Mouse (Mus musculus) macrophage (primary cell): ENCODE data around the gene Naxe. TPM values are rescaled to one million over a fixed set of nuclear protein-coding genes. Genes with fewer than 3 reads are reported as not detected.

Source experiments
- H3K27ac ChIP-seq: fragments of 350-480 bp; formaldehyde crosslinking; 2 replicates; pipeline ENCODE4 v1.9.0; 2021
- H3K36me3 ChIP-seq: fragments of 350-480 bp; formaldehyde crosslinking; 2 replicates; pipeline ENCODE4 v1.9.0; 2021; ENCODE audit errors: inconsistent target
- H3K4me3 ChIP-seq: fragments of 350-480 bp; formaldehyde crosslinking; 2 replicates; pipeline ENCODE4 v1.9.0; 2021; ENCODE audit errors: inconsistent target
- H3K79me2 ChIP-seq: fragments of 350-480 bp; formaldehyde crosslinking; 2 replicates; pipeline ENCODE4 v1.9.0; 2021; ENCODE audit errors: inconsistent target
- WGBS: methylation state at CpG from one replicate; pipeline ENCODE4 v1.1.7; 2026; ENCODE audit warnings: inconsistent platforms; ENCODE audit not compliant: missing documents; 5-methylcytosine and 5-hydroxymethylcytosine counted together
- polyA plus RNA-seq: library from polyadenylated mRNA; stranded (reverse); fragments of 250-400 nt; gene quantifications from 3 replicates; pipeline ENCODE4 v1.2.4, GENCODE M21; 2018; ENCODE audit warnings: inconsistent platforms
- total RNA-seq, 78 experiments: library from RNA; depleted of rRNA; stranded (reverse); fragments of 250-400 nt; gene quantifications; 1 replicate in 9 of 78; 2 replicates in 24 of 78; 3 replicates in 43 of 78; 4 replicates in 2 of 78; pipeline ENCODE4 v1.2.4; 2018; ENCODE audit warnings: inconsistent platforms in 56 of 78

The Naxe gene
- total RNA-seq (2018; cell fraction: chromatin; rRNA removed): 10 to 100 TPM in 6 of 26 experiments, 1 to 10 TPM in 18, not detected in 2; 1.5 to 20.1 (median 7.7) TPM
- total RNA-seq (2018; cell fraction: cytosol; rRNA removed): 10 to 100 TPM; 57.5 to 79.5 (median 70.0) TPM
- 10 to 100 TPM in 22 of 26 experiments, 1 to 10 TPM in 4; 8.3 to 32.6 (median 19.2) TPM for total RNA-seq (2018; cell fraction: nucleus; rRNA removed)
- polyA plus RNA-seq: 66.0 to 99.6 TPM (median 82.3 TPM) in 3 replicates

DNA sequence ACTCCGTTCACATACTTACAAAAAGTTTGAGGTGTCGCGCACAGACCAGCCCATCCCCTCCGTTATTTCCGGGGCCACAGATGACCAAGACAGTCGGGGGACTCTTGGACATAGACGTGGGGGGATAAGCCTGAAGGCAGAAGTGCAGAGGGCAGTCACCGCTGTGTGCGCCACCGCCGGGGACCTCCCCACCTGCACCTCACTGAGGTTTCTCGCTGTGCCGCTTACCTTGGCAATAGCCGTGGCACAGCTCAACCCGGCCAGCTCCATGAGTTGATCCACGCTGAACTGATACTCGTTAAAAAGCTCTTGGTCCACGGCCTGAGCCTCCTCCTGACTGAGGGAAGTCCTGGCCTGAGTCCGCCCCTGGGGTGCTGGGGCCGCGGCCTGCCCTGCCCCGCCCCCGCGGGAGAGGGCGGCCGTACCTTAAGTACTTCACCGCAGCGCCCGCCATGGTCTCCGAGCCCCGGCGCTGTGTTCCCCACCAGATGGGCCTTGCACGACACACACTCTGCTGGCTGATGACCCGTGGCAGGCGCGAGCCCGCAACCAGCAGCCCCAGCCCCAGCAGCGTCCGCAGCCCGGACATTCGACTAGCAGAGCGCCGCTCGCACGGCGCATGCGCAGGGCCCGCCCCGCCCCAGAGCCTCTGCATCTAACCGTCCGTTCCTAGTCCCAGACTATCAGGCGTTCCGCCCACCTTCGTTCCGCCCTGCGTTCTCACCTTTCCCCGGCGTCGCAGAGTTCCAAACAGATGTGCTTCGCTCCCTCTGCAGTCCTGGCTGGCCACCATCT, at the start of gene Naxe:
Naxe (minus strand) TSS at position 594 of the 795 bp plus-strand sequence.
- Histone ChIP-seq H3K27ac (no peak within 1 kb of the TSS), H3K79me2 (peaks cover 12% of the 10 kb centered on the region; the same call in 1 of the 2 replicates), H3K4me3 (peak within 1 kb of the TSS; percentile 86), H3K36me3 (peaks cover 8% of the 10 kb centered on the region; the same call in 1 of the 2 replicates)
- under 1% methylated on average over 59 of the region's 60 CpGs for WGBS

DNA sequence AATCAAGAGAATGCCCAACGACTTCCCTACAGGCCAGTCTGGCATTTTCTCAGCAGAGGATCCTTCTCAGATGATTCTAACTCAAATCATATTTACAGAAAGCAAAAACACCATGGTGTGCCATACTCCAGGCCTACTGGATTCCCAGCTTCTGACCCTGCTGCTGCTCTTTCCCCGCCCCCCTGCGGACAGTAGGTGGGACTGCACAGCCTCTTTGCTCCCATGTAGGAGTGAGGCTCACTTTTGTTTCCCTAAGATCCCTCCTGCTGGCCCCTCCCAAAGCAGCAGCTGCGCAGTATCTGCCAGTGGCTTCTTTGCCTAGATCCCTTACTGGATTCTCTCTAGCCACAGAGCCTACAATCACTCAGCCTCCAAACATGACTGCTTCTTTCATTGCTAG, 47.8 kb upstream of the Naxe start:
- Histone ChIP-seq H3K79me2 (no peaks in the 10 kb centered on the region), H3K27ac (no peak overlapping the region), H3K36me3 (no peaks in the 10 kb centered on the region), H3K4me3 (no peak overlapping the region)
- WGBS: 100% methylated on average over 4 of the region's 4 CpGs

DNA sequence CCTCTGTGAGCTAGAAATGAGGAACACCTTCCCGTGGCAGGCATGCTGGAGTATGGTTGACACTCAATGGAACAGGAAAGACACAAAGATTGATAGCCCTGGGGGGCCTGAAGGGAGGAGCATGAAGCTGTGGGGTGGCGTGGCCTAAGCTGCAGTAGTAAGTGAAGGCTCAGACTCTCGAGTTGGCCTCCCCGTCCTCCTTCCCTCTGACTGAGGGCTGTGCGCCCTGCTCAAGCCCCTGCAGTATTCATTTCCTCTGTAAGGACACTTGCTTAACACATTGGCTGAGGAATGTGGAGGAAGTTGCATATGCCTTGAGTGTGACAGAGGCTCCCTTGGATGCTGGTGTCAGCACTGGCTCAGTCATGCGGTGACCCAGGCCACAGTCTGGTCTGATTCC, 44.3 kb upstream of the Naxe start:
- Histone ChIP-seq H3K4me3 (no peak overlapping the region), H3K27ac (peak overlapping the region; percentile 95), H3K79me2 (no peaks in the 10 kb centered on the region), H3K36me3 (no peaks in the 10 kb centered on the region)
- 12% methylated on average over 6 of the region's 6 CpGs for WGBS

DNA sequence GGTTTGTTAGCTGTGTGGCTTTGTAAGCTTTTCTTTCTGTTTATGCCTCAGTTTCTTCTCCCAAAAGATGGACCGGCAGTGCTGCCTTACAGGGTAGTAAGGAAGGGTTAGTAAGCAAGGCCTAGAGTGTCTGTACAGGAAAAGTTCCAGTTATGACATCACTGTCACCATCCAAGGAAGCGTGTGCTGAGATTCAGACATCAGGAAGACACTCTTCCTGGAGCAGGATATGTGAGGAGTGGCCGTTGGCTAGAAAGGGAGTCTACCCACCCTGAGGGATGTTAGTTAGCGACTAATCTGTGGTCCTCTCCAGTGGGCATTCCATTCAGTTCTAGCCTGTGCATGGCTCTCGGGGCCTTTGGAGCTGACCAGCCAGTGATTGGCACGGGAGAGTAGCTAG, 43.9 kb upstream of the Naxe start:
- WGBS: 67% methylated on average over 6 of the region's 6 CpGs
- no peaks in the 10 kb centered on the region for H3K79me2 ChIP-seq
- H3K4me3 ChIP-seq: no peak overlapping the region
- H3K36me3 ChIP-seq: no peaks in the 10 kb centered on the region
- H3K27ac ChIP-seq: peak overlapping the region; percentile 95

DNA sequence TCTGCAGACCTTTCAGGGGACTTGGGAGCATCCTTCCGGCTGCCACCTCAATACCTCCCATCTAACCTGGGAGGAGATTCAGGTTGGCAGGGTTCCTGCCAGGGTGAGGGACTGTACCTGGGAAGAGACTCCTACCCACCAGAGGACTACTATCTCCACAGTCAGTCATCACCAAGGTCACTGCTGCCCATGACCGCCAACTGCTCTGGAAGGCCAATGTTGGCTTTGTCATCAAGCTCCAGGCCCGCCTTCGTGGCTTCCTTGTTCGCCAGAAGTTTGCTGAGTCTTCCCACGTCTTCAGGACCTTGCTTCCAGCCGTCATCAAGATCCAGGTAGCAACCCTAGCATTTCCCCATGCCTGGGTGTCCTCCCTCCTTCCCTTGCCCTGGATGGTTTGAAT, 43.4 kb upstream of the Naxe start:
- Histone ChIP-seq H3K79me2 (no peaks in the 10 kb centered on the region), H3K27ac (peak overlapping the region; percentile 95), H3K4me3 (no peak overlapping the region), H3K36me3 (no peaks in the 10 kb centered on the region)
- 87% methylated on average over 7 of the region's 7 CpGs for WGBS

DNA sequence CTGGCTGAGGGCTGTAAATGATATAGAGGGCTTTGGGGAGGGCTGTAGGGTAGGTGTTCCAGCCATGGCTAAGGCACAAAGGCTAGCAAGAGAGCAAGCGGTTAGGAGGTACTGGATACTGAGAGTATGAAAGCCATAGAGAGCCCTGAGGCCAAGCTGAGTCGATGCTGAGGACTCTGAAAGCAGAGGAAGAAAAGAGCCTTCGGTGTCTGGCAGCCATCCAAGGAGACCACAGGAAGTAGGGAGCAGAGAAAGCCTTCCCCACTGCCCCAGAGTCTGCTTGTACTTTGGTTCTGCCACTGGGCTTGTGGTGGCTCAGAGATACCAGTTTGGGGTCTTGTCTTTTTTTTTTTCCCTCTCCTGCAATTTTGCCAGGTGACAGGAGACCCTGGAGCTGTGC, 42.0 kb upstream of the Naxe start:
- H3K4me3 ChIP-seq: no peak overlapping the region
- H3K27ac ChIP-seq: peak overlapping the region; percentile 95; the same call in 1 of the 2 replicates
- no peaks in the 10 kb centered on the region for H3K36me3 ChIP-seq
- WGBS: 52% methylated on average over 3 of the region's 3 CpGs
- H3K79me2 ChIP-seq: no peaks in the 10 kb centered on the region

DNA sequence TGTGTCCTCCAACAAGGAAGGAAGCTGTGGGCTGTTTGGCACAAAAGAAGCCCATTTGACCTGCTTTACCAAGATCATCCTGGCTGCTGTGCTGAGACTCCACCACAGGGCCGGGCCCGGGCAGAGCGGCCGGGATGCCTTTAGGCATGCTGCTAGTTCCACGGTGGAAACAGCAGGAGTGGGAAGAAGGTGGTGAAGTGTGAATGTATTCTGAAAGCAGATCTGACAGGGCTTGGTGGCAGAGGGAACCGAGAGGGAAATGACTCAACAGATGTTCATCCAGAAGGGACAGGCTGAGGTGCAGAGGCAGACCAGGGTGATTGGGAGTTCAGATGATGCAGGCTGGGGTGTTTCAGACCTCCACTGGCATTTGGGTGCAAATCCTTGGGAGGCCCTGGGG, 39.4 kb upstream of the Naxe start:
- Histone ChIP-seq H3K79me2 (no peaks in the 10 kb centered on the region), H3K36me3 (0 out of 2 replicates have a peak, but pooled peaks cover under 1% of the 10 kb centered on the region), H3K27ac (peak overlapping the region; percentile 61), H3K4me3 (no peak overlapping the region)
- 43% methylated on average over 6 of the region's 6 CpGs for WGBS

DNA sequence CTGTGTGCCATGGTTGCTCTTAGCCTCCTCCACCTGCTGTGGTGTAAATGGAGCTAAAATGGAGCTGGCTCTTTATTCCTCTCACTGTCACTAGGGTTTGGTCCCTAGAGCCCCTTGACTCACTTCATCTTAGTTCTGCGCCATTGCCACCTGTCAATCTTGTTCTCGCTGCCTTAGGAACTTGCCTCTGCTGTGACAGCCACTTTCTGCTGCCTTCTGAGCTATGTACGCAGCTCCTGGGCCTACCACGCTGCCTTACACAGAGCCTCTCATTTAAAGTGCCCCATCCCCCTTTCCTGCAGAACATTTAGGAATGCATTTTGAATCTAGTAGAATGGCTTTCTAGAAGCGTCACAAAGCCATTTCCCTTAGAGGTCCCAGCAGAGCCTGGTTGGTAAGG, 35.8 kb upstream of the Naxe start:
- Histone ChIP-seq H3K36me3 (0 out of 2 replicates have a peak, but pooled peaks cover 4% of the 10 kb centered on the region), H3K79me2 (no peaks in the 10 kb centered on the region), H3K4me3 (no peak overlapping the region), H3K27ac (no peak overlapping the region)
- 98% methylated on average over 5 of the region's 5 CpGs for WGBS

DNA sequence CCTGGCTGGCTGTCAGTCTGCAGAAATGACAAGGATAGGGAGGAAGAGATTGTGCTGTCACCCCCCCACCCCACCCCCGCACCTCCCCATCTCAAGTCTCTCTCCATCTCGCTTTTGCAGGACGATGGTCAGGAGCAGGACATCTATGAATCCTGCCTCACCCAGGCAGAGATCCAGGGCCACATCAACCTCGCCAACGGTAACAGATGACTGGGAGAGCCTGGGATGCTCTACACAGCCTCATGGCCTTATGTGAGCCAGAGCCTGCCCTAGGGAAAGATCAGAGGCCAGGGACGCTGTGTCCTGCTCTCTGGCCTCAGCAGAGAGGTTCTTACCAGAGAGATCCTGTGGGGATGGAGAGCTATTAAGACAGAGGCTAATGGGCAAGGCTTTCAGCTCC, 32.3 kb upstream of the Naxe start:
- 97% methylated on average over 6 of the region's 6 CpGs for WGBS
- H3K4me3 ChIP-seq: no peak overlapping the region
- 0 out of 2 replicates have a peak, but pooled peaks cover 4% of the 10 kb centered on the region for H3K36me3 ChIP-seq
- H3K27ac ChIP-seq: no peak overlapping the region
- H3K79me2 ChIP-seq: no peaks in the 10 kb centered on the region

DNA sequence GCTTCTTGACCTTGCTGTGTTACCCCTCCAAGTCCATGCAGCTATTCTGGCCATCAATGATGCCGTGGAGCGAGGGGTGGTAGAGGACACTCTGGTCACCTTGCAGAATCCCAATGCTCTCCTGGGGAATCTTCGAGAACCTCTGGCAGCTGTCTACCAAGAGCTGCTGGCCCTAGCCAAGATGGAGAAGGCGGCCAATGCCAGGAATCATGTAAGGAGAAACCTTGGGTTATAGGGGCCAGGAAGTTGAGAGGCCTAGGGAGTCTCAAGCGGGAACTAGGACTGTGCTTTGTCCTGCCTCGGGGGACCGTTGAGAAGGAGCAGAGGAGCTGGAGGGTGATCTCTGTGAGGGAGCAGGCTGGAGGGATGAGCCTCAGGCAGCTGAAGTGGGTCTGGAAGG, 31.8 kb upstream of the Naxe start:
- Histone ChIP-seq H3K4me3 (no peak overlapping the region), H3K27ac (no peak overlapping the region), H3K79me2 (no peaks in the 10 kb centered on the region), H3K36me3 (0 out of 2 replicates have a peak, but pooled peaks cover 4% of the 10 kb centered on the region)
- 97% methylated on average over 7 of the region's 7 CpGs for WGBS

DNA sequence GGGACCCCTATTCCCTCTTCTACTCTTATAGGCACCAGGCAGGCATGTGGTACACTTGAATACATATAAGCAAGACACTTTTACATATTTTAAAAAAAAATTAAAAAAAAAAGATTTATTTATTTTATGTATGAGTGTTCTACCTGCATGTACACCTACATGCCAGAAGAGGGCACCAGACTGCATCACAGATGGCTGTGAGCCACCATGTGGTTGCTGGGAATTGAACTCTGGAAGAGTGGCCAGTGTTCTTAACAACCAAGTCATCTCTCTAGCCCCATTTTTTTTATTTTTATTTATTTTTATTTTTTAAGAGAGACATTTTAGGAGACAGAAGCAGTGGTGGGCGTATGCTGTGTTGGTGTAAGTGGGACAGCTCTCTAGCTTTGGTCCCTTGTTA, 29.4 kb upstream of the Naxe start:
- 100% methylated on average over 1 of the region's 1 CpGs for WGBS
- H3K4me3 ChIP-seq: no peak overlapping the region
- H3K27ac ChIP-seq: no peak overlapping the region
- peaks cover 21% of the 10 kb centered on the region for H3K79me2 ChIP-seq
- H3K36me3 ChIP-seq: 0 out of 2 replicates have a peak, but pooled peaks cover 4% of the 10 kb centered on the region

DNA sequence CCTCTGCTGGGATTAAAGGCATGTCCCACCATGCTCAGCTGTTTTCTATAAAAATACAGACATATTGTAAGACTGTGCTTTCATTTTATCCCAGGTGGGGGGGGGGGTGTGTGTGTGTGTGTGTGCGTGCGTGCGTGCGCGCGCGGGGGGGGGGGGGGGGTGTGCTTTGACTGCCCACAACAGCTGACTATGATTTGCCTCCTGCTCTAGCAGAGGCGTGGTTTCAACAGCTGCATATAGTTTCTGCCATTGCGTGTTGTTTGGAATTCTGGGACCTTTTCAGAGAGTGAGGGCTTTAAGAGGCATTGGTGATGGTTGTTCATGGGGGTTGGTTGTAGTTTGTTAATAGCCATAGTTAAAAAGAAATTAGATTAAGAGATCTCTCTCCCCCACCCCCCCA, 27.2 kb upstream of the Naxe start:
- H3K4me3 ChIP-seq: no peak overlapping the region
- no peaks in the 10 kb centered on the region for H3K36me3 ChIP-seq
- 80% methylated on average over 2 of the region's 9 CpGs for WGBS
- no peak overlapping the region for H3K27ac ChIP-seq
- H3K79me2 ChIP-seq: peaks cover 21% of the 10 kb centered on the region

DNA sequence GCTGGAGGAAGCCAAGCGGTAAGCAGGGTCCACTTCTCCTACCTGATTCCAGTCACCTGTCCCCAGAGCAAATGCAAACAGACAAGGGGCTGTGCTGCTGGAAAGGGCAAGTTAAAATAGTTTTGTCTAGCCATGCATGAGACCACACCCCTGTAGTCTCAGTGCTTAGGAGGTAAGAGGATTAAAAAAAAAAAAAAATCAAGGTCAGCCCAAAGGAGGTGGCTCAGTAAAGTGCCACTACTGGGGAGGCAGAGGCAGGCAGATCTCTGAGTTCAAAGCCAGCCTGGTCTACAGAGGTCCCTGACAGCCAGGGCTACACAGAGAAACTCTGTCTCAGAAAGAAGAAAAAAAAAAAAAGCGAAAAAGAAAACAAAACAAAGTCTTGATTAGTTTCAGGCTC, 25.7 kb upstream of the Naxe start:
- H3K4me3 ChIP-seq: no peak overlapping the region
- no peaks in the 10 kb centered on the region for H3K36me3 ChIP-seq
- H3K79me2 ChIP-seq: peaks cover 21% of the 10 kb centered on the region
- 93% methylated on average over 2 of the region's 2 CpGs for WGBS
- no peak overlapping the region for H3K27ac ChIP-seq

DNA sequence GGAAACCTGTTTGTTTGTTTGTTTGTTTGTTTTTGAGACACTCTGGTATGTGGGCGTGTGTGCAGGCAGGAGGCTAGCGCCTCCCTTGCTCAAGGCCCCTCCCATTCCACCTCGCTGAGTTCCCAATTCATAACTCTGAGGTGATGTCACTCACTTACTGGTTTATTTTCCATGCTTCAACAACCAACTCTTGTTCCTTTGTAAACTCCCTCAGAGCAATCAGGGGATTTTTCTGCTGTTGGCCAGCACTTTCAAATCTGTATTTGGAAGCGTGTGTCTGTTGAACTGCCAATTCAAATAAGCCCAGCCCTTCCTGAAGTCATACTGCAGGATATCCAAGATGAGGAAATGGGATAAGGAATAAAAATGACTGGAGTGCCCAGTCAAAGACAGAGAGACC, 24.4 kb upstream of the Naxe start:
- Histone ChIP-seq H3K36me3 (no peaks in the 10 kb centered on the region), H3K4me3 (peak overlapping the region; percentile 76), H3K27ac (peak overlapping the region; percentile 53), H3K79me2 (peaks cover 21% of the 10 kb centered on the region)
- 16% methylated on average over 4 of the region's 4 CpGs for WGBS

DNA sequence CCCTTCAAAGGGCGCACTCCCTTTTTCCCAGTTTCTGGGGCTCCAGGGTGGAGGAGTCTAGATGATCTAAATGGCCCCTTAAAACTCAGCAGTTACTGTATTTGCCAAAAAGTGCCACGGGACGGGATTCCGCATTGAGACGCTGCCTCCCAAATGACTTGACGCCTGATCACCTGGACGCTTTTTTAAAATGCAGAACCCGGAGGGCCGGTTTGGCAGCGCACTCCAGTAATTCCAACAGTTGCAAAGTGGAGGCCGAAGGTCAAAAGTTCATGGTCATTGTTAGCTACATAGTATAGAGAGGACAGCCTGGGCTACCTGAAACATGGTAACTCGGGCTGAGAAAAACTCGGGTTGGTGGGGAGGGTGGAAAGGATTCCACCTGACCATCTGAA, 23.9 kb upstream of the Naxe start:
- 4% methylated on average over 12 of the region's 13 CpGs for WGBS
- Histone ChIP-seq H3K27ac (peak overlapping the region; percentile 53), H3K79me2 (peaks cover 21% of the 10 kb centered on the region), H3K36me3 (no peaks in the 10 kb centered on the region), H3K4me3 (peak overlapping the region; percentile 76)
